Mouse (Mus musculus): ENCODE data around the gene Eml5. TPM values are rescaled to one million over a fixed set of nuclear protein-coding genes. Genes with fewer than 3 reads are reported as not detected.

Gene Eml5
- 10 to 100 TPM; 62.3 to 64.2 TPM for total RNA-seq (2021)

- peak; percentile 68 to 91 for DNase-seq (ENCODE audit: extremely low spot score in 1 of 2, low spot score in 2 of 2)
- intact Hi-C loops (cut with DNase I): no loop called here
Observed at GRCm38 (mm10) chr12:98900881-98901801, at the start of gene Eml5. Eml5 (minus strand) TSS chr12:98901484.

GRCm38 (mm10) chr12:98932856-98933255 lies 31.6 kb upstream of the Eml5 start:
- intact Hi-C loops (cut with DNase I): no loop called here
- no peak for DNase-seq (ENCODE audit: extremely low spot score in 1 of 2, low spot score in 2 of 2)

GRCm38 (mm10) chr12:98932441-98932840 lies 31.2 kb upstream of the Eml5 start:
- intact Hi-C loops (cut with DNase I): no loop called here
- no peak for DNase-seq (ENCODE audit: extremely low spot score in 1 of 2, low spot score in 2 of 2)

- intact Hi-C loops (cut with DNase I): no loop called here
- DNase-seq (ENCODE audit: extremely low spot score in 1 of 2, low spot score in 2 of 2): no peak
Observed at GRCm38 (mm10) chr12:98931174-98931573, 29.9 kb upstream of the Eml5 start.

GRCm38 (mm10) chr12:98920194-98920991 lies 19.1 kb upstream of the Eml5 start, which contains the start of gene Ttc8:
Ttc8 (plus strand) TSS chr12:98920574.
- DNase-seq (ENCODE audit: extremely low spot score in 1 of 2, low spot score in 2 of 2): peak; percentile 80 to 91
- intact Hi-C loops (cut with DNase I): no loop called here

- no peak for DNase-seq (ENCODE audit: extremely low spot score in 1 of 2, low spot score in 2 of 2)
- intact Hi-C loops (cut with DNase I): no loop called here
Observed at GRCm38 (mm10) chr12:98910096-98910495, 8.8 kb upstream of the Eml5 start.

GRCm38 (mm10) chr12:98905466-98905865 lies 4.2 kb upstream of the Eml5 start:
- intact Hi-C loops (cut with DNase I): no loop called here
- DNase-seq (ENCODE audit: extremely low spot score in 1 of 2, low spot score in 2 of 2): no peak

GRCm38 (mm10) chr12:98900341-98900880 lies 873 bp downstream of the Eml5 start:
- no peak for DNase-seq (ENCODE audit: extremely low spot score in 1 of 2, low spot score in 2 of 2)
- intact Hi-C loops (cut with DNase I): no loop called here

- DNase-seq (ENCODE audit: extremely low spot score in 1 of 2, low spot score in 2 of 2): no peak
- intact Hi-C loops (cut with DNase I): no loop called here
Observed at GRCm38 (mm10) chr12:98899676-98900075, 1.6 kb downstream of the Eml5 start.

- no peak for DNase-seq (ENCODE audit: extremely low spot score in 1 of 2, low spot score in 2 of 2)
- intact Hi-C loops (cut with DNase I): no loop called here
Observed at GRCm38 (mm10) chr12:98896761-98897160, 4.5 kb downstream of the Eml5 start.

GRCm38 (mm10) chr12:98884515-98884914 lies 16.8 kb downstream of the Eml5 start:
- no peak for DNase-seq (ENCODE audit: extremely low spot score in 1 of 2, low spot score in 2 of 2)
- intact Hi-C loops (cut with DNase I): no loop called here

GRCm38 (mm10) chr12:98881796-98882195 lies 19.5 kb downstream of the Eml5 start:
- no peak for DNase-seq (ENCODE audit: extremely low spot score in 1 of 2, low spot score in 2 of 2)
- intact Hi-C loops (cut with DNase I): no loop called here

GRCm38 (mm10) chr12:98878693-98879092 lies 22.6 kb downstream of the Eml5 start:
- intact Hi-C loops (cut with DNase I): no loop called here
- no peak for DNase-seq (ENCODE audit: extremely low spot score in 1 of 2, low spot score in 2 of 2)

- DNase-seq (ENCODE audit: extremely low spot score in 1 of 2, low spot score in 2 of 2): no peak
- intact Hi-C loops (cut with DNase I): no loop called here
Observed at GRCm38 (mm10) chr12:98875216-98875615, 26.1 kb downstream of the Eml5 start.

- intact Hi-C loops (cut with DNase I): no loop called here
- no peak for DNase-seq (ENCODE audit: extremely low spot score in 1 of 2, low spot score in 2 of 2)
Observed at GRCm38 (mm10) chr12:98872836-98873235, 28.4 kb downstream of the Eml5 start.

- DNase-seq (ENCODE audit: extremely low spot score in 1 of 2, low spot score in 2 of 2): no peak
- intact Hi-C loops (cut with DNase I): no loop called here
Observed at GRCm38 (mm10) chr12:98863436-98863835, 37.8 kb downstream of the Eml5 start.

GRCm38 (mm10) chr12:98860316-98860715 lies 41.0 kb downstream of the Eml5 start:
- intact Hi-C loops (cut with DNase I): no loop called here
- DNase-seq (ENCODE audit: extremely low spot score in 1 of 2, low spot score in 2 of 2): no peak

- intact Hi-C loops (cut with DNase I): no loop called here
- DNase-seq (ENCODE audit: extremely low spot score in 1 of 2, low spot score in 2 of 2): peak in 1 of 2 experiments; percentile 28
Observed at GRCm38 (mm10) chr12:98850767-98851166, 50.5 kb downstream of the Eml5 start.

- intact Hi-C loops (cut with DNase I): no loop called here
- DNase-seq (ENCODE audit: extremely low spot score in 1 of 2, low spot score in 2 of 2): no peak
Observed at GRCm38 (mm10) chr12:98844774-98845173, 56.5 kb downstream of the Eml5 start.

All from left cerebral cortex, postnatal 10 days (tissue).